Mouse (Mus musculus) frontal cortex, adult 2 months (tissue): ENCODE measurements around the gene Traf6. TPM values are rescaled to one million over a fixed set of nuclear protein-coding genes. Genes with fewer than 3 reads are reported as not detected.

Source experiments
- DNase-seq, 2 experiments: peaks; one replicate each; pipeline ENCODE4 v3.0.0; 2022; ENCODE audit warnings: low spot score in 1 of 2; ENCODE audit errors: extremely low spot score in 1 of 2
- polyA plus RNA-seq: library from polyadenylated mRNA; depleted of rRNA; stranded (reverse); fragments of >200 nt; gene quantifications from 2 replicates; pipeline ENCODE4 v1.2.3, GENCODE M21; 2012; rRNA removed

The Traf6 gene
- polyA plus RNA-seq, result 9.3 and 9.7 TPM in 2 replicates

DNA sequence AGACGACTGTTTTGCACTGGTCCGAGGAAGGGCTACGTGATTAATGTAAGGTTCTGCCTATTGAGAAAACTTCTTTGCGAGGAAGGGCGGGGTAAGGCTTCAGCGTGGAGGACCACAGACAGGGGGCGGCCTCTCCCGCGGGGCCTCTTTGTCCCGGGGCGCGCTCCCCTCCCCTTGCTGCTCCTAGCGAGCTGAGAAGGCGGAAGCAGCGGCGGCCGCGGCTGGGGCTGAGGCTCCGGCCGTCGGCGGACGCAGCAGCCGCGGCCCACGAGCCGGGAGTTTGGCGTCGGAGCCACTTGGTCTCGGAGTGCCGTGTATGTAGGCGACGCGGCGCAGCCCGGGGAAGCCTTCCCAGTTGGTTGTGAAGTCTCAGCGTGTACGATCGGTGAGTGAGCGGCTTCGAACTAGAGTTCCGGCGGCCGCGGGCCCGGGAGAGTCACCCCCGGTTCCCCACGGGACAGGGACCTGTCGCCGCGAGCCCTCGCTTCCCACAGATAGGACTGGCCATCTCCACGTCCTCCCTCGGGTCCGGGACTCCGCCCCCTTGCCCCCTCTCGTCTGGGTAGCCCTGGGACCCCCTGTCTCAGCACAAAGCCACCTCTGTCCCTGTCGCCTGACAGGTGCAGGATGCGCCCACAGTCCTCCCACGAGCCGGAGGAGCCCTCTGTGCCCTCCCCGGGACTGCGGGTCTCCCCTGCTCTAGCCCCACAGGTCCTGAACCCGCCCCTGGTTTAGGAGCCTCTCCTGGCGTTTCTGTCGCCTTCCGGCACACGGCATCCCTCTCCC, at the start of gene Traf6:
Gene Traf6 (plus strand): TSS at position 194 of the 786 bp plus-strand sequence.
- peak; percentile 62 to 85 for DNase-seq

DNA sequence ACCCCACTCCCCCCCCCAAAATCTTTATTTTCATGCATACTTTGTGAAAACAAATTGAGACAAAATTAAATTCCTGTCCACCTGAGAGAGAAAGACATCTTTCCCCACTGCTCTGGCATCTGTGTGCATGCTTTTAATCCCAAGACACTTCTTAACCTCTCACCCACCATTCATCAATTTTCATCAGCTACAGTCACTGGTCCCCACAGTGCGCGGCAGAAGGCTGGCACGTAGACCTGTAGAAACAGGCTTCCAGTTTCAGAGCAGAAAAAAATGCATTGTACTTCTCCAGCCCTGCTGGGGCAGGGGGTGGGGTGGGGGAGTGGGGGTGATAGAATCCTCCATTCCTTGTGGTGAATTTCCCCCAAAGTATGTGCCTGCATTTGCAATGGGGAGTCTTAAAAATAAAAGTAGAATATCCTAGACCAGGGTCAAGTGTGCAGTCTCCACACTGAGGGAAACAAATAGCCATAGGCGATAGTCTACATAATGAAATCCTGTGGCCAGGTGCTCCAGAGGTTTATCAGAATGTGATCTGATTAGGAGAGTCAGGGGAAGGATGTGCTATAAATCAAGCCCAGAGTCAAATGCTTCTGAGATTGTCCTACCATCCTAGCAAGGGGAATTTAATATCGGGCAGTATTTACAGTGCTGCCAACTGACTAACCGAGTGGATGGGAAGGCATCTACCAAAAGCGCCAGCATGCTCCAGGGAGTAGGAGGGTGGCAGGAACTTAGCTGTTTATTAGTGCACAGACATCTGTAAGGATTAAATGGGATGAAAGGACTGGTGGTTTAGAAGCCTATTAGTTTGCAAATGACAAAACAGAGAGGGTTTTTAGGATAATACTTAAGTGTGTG, 39.0 kb upstream of the Traf6 start:
- DNase-seq, result no peak

DNA sequence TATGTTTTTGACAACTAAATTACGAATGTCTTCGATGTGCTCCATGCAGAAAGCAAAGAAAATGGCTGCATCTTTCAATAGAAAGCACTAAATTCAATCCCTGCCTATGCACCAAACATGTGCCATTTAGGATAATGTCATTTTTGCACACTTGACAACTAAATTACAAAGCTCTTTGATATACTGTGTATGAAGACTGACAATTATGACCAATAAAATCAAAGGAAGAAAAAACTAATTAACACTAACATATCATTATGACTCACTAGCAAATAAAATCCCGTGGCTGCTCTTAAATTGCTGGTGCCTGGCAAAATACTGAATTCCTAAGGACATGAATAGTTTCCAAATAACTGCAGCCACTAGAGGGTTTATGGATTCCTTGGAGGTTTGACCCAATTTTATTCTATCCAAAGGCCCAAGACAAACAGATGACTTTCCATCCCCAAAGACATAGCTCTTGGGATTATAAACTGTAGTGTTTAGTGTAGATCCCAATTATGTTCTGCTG, 38.3 kb upstream of the Traf6 start:
- DNase-seq, result no peak

DNA sequence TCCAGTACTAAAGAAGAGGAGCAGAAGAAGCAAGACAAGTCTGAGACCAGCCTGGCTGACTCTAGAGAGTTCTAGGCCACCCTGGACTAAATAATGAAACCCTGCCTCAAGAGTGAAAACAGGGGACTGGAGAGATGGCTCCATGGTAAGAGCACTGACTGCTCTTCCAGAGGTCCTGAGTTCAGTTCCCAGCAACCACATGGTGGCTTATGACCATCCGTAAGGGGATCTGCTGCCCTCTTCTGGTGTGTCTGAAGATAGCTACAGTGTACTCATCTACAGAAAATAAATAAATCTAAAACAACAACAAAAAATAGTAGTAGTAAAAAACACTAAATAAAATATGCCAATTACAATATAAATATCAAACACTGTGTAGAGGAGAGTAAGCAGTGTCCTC, 32.4 kb upstream of the Traf6 start:
- DNase-seq, result no peak

DNA sequence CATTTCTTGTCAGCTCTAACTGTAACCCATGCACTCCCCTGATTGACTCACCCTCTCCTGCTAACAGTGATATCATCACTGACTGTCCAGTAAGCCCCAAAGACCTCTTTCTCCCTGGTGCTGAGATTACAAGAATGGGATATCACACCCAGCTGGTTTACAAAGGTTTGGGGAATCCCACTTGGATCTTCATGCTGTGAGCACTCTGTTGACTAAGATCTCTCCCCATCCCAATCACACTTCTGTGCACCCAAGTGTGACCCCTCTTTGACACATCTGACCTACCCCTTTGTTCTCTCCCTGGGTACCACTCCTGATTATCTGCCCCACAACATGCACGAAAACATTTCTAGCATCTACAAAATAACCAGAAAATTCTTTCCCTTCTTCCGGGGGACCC, 29.9 kb upstream of the Traf6 start:
- DNase-seq, result no peak

DNA sequence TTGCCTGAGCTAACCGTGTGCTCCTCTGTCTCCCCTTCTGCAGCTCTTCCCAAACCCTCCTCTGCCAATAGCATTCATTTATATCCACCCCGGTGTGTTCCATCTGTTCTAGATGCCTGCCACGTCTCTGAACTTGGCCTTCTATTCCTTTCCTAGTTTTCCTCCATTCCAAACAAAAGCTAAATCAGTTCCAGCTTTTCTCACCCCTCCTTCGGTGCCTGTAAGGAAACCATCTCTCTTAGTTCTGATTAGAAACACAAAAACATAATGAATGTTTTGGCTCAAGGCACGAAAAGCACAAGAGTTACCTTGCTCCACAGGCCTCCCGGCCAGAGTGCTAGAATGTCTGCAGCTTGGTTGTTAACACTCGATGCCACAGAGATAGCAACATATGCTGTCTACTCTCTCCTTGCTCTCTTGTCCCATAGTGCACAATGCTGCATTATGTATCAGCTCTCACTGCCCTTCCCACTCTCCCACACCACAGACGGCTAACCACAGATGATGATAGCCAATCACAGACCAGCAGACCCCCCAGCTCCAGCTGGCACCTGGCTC, 29.0 kb upstream of the Traf6 start, which contains the start of the genes Rag1 and B230118H07Rik:
Gene Rag1 (minus strand): TSS at position 388 of the 558 bp plus-strand sequence.
Gene B230118H07Rik (minus strand): TSS at position 419 of the 558 bp plus-strand sequence.
- peak in 1 of 2 experiments; percentile 12 for DNase-seq

DNA sequence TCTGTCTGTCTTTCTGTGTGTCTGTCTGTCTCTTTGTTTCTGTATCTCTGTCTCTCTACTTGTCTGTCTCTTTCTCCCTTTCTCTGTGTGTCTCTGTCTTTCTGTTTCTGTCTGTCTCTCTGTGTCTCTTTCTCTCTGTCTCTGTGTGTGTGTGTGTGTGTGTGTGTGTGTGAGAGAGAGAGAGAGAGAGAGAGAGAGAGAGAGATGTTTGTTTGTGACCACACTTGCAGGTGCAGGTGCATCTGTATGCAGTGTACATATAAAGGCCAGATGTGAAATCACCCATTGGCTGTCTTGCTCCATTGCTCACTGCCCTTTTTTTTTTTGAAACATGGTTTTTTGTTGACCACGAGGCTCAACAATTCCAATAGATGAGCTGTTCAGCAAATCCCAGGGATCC, 27.8 kb upstream of the Traf6 start:
- DNase-seq, result no peak

DNA sequence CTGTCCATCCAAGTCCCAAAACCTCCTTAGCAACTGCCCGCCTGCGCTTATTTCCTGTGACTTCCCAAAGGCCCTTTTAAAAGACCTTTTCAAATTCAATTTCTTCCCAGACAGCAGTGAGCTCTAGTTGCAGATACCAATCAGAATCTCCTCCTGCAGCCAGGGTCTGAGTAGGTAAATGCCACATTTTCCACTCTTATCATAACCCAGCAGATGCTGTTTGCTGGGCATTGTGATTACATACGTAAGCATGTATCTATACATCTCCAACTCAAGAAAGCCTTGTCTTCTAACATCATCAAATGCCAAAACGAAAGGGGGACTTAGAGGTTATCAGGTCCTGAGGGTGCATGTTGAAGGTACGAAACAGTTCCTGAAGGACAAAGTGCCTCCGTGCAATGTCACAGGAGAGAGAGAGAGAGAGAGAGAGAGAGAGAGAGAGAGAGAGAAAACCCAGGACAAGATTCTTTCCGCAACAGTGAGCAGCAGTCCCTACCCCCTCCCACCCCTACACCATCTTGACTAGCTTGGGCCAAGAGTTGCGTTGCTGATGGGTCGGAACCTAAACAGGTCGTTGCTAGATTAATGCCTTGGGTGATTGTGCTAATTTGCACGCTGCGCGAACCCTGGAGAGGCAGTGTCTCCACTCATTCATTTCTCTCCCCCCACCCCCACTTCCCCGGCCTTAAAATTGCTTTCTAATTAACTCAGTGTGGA, 25.9 kb upstream of the Traf6 start:
- peak in 1 of 2 experiments; percentile 20 for DNase-seq

DNA sequence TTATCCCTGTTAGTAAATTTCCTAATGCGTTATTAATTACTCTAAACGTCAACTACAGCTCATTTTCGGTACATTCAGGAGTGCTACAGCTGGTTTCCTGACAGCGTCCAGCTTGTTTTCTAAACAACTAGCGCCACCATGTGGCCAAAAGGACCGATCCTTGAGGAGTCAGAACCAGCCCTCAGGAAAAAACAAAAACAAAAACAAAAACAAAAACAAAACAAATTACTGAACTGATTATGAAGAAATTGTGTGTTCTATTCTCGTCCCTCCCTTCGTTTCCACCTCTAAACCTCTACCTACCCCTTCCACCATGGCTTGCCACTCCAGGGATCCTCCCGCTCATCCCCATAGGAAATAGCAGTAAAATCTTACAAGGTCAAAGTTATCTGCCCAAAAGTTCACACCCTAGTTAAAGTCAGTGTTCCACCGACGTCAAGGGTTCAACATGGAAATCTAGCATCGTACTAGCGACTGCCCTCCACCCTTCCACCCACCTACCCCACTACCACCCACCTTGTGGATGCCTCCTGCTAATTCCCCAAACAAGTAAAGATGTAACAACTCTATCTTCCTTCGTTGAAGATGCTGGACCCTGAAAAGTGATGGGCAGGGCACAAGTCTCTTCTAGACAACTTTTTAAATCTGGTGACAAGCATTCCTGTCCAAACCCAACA, 25.2 kb upstream of the Traf6 start:
- peak; percentile 56 to 90 for DNase-seq

DNA sequence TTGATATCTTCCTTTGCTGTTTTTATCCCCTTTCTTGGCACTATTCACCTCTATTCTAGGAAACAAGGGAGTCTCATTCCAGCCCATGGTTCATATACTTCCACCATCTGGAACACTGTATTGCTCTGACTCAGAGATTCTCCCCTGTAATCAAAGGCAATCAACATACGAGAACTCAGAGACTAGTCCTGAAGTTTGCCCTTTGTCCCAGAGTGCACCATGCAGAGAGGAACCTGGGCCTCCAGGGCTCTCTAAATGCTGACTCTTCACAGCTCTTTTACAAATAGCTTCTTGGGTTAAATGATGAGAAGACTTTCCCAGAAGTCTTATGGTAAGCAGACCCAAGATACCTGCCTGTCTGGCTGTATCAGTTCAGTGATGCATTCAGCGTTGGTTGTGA, 17.7 kb upstream of the Traf6 start:
- DNase-seq, result no peak

DNA sequence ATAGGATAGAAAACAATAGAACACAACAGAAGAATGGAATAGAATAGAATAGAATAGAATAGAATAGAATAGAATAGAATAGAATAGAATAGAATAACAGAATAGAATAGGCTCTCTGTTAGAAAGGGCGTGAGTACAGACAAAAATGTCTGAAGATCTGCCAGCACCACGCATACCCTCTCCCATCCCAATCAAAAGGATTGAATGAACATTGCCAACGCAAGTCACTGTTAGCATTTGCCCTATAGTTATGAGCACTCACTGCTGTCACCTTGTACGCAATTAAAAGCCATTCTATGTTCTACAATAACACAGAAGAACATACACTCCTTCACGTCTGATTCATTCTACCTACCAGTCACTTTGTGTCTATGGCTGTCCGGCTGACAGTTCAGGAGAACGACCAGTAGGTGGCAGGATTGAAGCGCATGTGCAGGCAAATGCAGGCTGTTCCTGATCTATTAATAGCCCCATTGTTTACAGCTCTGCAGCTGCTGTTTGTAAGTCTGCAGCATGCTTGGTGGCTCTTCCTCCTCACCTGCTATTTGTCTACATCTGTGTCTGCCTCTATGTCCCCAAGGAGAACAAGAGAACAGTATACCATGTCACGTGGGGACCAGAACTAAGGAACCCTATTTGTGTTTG, 13.0 kb upstream of the Traf6 start:
- DNase-seq, result peak; percentile 61 to 87

DNA sequence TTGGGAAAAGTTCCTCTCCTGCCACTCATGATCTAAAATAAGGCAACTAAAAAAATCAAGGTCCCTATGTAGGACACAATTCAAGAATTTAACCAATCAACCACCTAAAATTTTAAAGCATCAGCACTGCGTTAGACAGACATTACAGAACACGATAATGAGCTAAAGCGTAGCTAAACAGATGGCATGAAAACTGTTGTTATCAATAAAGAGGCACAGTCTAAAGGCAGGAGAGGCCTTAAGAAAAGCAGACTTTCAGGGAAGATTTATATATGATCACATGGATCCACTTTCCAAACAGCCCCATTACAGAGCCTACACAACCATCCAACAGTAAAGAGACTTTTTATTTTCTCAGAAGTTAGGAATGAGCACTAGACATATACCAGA, 12.5 kb upstream of the Traf6 start:
- DNase-seq, result no peak

DNA sequence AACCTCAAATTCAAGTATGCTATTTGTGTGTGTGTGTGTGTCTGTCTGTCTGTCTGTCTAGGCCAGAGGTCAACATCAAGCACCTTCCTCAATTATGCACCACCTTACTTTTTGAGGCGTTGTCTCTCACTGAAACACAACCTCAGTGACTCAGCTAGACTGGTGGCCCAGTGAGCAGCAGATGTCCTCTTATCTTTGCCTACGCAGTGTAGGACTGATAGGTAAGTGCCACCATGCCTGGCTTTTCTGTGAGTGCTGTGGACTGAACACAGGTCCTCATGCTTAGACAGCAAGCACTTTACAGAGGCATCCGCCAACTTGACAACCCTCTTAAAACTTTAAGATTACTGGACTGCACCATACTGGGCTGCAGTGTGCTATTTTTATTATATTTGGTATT, 9.5 kb upstream of the Traf6 start:
- no peak for DNase-seq

DNA sequence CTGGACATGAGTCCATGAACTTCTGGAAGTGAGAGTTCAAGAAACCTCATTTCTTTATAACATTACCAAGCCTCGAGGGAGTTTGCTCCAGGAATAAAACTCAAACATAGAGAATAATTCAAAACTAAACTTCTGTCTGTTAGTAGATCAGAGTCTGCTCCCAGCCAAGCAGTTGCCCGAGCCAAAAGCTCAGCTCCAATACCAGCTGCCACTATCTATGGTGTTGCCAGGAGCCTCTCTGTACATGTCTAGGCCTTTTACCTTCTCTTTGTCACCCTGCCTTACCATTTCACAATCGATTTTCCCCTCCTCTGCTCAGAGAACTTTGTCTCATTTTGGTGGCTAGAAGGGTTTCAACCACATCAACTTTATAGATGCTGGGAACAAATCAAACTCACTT, 4.7 kb upstream of the Traf6 start:
- no peak for DNase-seq

DNA sequence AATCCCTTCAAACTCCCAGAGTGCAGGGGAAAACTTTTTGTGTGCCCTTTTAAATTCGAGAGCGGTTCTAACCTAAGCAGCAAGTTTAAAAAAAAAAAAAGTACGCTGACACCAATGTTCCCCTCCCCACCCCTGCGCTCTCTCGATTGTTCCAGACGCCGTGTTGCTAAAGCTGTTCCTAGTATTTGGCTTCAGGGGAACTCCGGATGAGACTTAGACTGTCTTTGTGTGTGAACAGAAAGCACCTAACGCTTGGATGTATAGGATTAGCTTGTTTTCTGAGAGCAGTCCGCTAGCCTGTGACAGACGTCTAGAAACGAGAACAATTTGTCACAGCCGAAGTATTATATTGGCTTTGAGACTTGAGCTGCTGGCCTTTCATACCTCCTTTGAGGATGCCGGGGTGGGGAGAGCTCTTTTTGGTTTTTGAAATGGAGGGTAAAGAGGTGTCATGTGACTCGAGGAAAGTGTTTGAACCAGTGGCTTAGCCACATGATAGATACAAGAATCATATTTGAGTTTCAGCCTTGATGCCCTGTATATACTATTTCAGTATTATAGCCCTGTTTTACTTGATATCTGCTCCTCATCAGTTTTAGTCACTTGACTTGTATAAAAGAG, 1.0 kb downstream of the Traf6 start:
- DNase-seq, result peak in 1 of 2 experiments; percentile 15

DNA sequence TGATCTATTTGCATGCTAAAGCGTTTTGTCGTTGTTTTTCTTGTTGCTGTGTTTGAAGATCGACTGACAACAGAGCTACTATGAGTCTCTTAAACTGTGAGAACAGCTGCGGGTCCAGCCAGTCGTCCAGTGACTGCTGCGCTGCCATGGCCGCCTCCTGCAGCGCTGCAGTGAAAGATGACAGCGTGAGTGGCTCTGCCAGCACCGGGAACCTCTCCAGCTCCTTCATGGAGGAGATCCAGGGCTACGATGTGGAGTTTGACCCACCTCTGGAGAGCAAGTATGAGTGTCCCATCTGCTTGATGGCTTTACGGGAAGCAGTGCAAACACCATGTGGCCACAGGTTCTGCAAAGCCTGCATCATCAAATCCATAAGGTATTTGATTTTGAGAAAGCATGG, 6.2 kb downstream of the Traf6 start:
- peak in 1 of 2 experiments; percentile 28 for DNase-seq

DNA sequence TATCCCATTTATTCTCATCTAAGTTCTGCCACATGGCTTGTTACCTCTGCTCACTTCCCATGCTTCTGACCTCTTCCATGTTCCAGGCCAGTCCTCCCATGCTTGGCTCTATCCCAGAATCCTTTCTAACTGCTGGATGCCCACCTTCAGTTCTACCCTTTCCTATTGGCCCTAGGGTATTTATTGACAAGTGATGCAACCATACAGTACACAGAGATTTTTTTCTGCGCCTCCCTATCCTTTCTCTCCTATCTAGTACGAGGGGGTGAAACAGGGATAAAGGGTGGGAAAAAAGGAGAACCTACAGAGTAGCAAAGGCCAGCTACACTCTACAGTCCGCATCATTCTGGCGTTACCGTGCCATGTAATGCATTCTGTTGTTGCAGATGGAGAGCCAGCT, 9.8 kb downstream of the Traf6 start:
- DNase-seq, result no peak

DNA sequence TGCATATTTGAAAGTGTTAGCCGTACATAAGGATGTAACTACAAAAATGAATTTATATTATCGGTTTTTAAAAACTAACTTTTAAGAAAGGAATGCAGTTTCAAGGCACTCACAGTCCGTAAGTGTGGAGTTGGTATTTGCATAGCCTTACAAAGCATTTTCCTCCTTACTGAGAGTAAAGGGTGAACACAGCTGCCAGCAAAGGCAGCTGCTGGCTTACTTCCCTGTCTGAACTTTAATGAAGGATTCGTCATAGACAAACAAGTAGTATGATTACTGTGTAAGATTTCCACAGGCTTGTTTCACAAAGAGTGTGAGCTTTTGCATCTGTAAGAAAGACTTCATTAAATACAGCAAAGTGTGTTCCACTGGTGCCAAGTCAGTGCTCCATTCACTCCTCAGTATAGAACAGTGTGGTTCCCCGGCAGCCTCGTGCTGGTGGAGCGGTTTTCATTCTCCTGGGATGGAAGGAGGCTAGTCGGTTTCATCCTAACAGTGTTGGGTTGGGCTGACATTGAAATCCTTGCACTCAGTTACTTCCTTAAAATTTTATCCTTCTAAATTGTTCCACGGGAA, 12.1 kb downstream of the Traf6 start:
- no peak for DNase-seq

DNA sequence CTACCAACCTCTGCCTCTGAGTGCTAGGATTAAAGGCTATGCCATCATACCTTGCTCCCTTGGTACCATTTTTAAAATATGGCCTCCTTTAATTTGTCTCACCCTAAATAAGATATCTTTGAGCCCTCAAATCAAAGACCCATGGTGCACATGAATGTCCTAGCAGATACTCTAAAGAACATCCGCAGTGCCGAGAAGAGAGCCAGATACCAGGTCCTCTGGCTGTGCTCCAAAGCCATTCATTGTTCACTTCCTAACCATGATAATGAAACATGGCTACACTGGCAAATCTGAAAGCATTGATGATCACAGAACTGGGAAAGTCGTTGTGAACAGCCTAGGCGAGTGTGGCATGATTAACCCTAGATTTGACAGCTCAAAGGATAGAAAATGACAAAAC, 14.8 kb downstream of the Traf6 start:
- no peak for DNase-seq
